Mouse (Mus musculus) megakaryocyte progenitor cell, adult 5-6 weeks (primary cell): ENCODE measurements around the gene Lad1. TPM values are rescaled to one million over a fixed set of nuclear protein-coding genes. Genes with fewer than 3 reads are reported as not detected.

Experiments
- ATAC-seq: replicated peaks from 2 replicates; pipeline ENCODE4 v1.8.0; 2016; ENCODE audit warnings: mild to moderate bottlenecking, moderate TSS enrichment, inconsistent platforms; ENCODE audit not compliant: poor library complexity
- total RNA-seq, 2 experiments: library from RNA; stranded (forward) in 1 of 2; stranded (reverse) in 1 of 2; fragments of 157-497, 149-512 nt in 1 of 2; fragments of 200-1000 nt in 1 of 2; gene quantifications; 2 replicates each; pipeline versions ENCODE4 v1.2.3 to v1.2.4; 2015 to 2017

Gene Lad1
- total RNA-seq, 2 experiments from 2014 or later: not detected

GRCm38 (mm10) chr1:135800192-135800950 is 18.0 kb upstream of the Lad1 start:
- ATAC-seq: peak; percentile 33

GRCm38 (mm10) chr1:135807546-135807945 is 10.9 kb upstream of the Lad1 start:
- no peak for ATAC-seq

- no peak for ATAC-seq
These were observed 8.2 kb upstream of the Lad1 start for GRCm38 (mm10) chr1:135810180-135810579.

GRCm38 (mm10) chr1:135811016-135811646 is 7.3 kb upstream of the Lad1 start:
- ATAC-seq: peak; percentile 87

- no peak for ATAC-seq
These were observed 6.2 kb upstream of the Lad1 start for GRCm38 (mm10) chr1:135812205-135812604.

- ATAC-seq: no peak
These were observed 5.8 kb upstream of the Lad1 start for GRCm38 (mm10) chr1:135812618-135813017.

GRCm38 (mm10) chr1:135813071-135813470 is 5.3 kb upstream of the Lad1 start:
- ATAC-seq: no peak

GRCm38 (mm10) chr1:135813687-135814395 is 4.6 kb upstream of the Lad1 start:
- peak; percentile 47 for ATAC-seq

GRCm38 (mm10) chr1:135814531-135814930 is 3.9 kb upstream of the Lad1 start:
- ATAC-seq: no peak

GRCm38 (mm10) chr1:135817595-135817994 is 803 bp upstream of the Lad1 start:
- ATAC-seq: no peak

GRCm38 (mm10) chr1:135820071-135820470 is 1.7 kb downstream of the Lad1 start:
- ATAC-seq: no peak

- no peak for ATAC-seq
These were observed 2.5 kb downstream of the Lad1 start for GRCm38 (mm10) chr1:135820736-135821364.

GRCm38 (mm10) chr1:135821780-135822179 is 3.4 kb downstream of the Lad1 start:
- ATAC-seq: no peak

- ATAC-seq: peak; percentile 88
These were observed 10.5 kb downstream of the Lad1 start for GRCm38 (mm10) chr1:135828918-135829317.

GRCm38 (mm10) chr1:135834206-135834859 is 15.9 kb downstream of the Lad1 start:
- no peak for ATAC-seq

- no peak for ATAC-seq
These were observed 16.6 kb downstream of the Lad1 start for GRCm38 (mm10) chr1:135834983-135835382.

- no peak for ATAC-seq
These were observed 17.5 kb downstream of the Lad1 start, which contains the start of gene Tnnt2 for GRCm38 (mm10) chr1:135835716-135836483. Gene Tnnt2 (plus strand): TSS chr1:135836354.

GRCm38 (mm10) chr1:135838626-135839025 is 20.2 kb downstream of the Lad1 start:
- ATAC-seq: no peak

GRCm38 (mm10) chr1:135839065-135839464 is 20.7 kb downstream of the Lad1 start:
- ATAC-seq: no peak
